Mouse (Mus musculus): Measurements from ENCODE around the gene Wdr35.

DNA sequence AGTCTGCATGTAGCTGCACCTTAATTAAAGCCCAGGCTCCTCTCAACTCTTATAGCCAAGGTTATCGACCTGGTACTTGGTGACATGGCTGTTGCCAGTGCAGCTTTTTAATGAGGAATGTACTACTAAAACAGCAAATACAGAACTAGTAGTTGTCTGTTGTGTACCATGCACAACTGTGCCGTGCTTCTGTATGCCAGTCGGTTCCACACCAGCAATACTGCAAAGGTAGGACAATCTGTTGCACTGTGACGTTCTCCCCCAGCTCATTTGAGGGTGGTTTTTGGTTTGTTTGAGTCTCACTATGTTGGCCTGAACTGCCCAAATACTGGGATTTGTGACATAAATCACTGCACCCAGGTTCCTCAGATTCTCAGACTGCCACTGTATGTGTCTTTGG, 34.2 kb upstream of the Wdr35 start:
- no peak for TF ChIP-seq CTCF (IDR thresholded peaks at IDR 0.05)
- TF ChIP-seq POLR2A (IDR thresholded peaks at IDR 0.05; ENCODE audit: insufficient read depth, low read depth, low read length): no peak
